Mouse (Mus musculus) midbrain, embryonic 12.5 days (tissue): ENCODE measurements around the gene Ccl22. TPM values are rescaled to one million over a fixed set of nuclear protein-coding genes. Genes with fewer than 3 reads are reported as not detected.

Experiments
- polyA plus RNA-seq: library from polyadenylated mRNA; unstranded; fragments of >200 nt; fragmentation: Nextera tagmentation; extraction: Ambion mirVana; gene quantifications from 2 replicates; pipeline ENCODE4 v1.2.1, GENCODE M21; 2016

The Ccl22 gene
- polyA plus RNA-seq, 1 experiment from 2014 or later, result not detected

Other genes with a start within 250 kb of the Ccl22 start
- 9.9 and 10.0 TPM in 2 replicates for gene Cpne2, start 212.6 kb upstream of the Ccl22 start, polyA plus RNA-seq
- 55.0 and 57.7 TPM in 2 replicates for gene Rspry1, start 143.7 kb upstream of the Ccl22 start, polyA plus RNA-seq
- gene Fam192a, start 143.6 kb upstream of the Ccl22 start, polyA plus RNA-seq, result 97.4 and 105 TPM in 2 replicates
- 238 and 247 TPM in 2 replicates for gene Arl2bp, start 79.0 kb upstream of the Ccl22 start, polyA plus RNA-seq
- 0.34 and 0.38 TPM in 2 replicates for gene Pllp, start 49.3 kb upstream of the Ccl22 start, polyA plus RNA-seq
- 8.2 and 11.3 TPM in 2 replicates for gene Cx3cl1, start 26.4 kb downstream of the Ccl22 start, polyA plus RNA-seq
- gene Ccl17, start 64.9 kb downstream of the Ccl22 start, polyA plus RNA-seq, result not detected in 2 replicates
- gene Coq9, start 92.7 kb downstream of the Ccl22 start, polyA plus RNA-seq, result 53.4 and 54.4 TPM in 2 replicates
- gene Ciapin1, start 92.8 kb downstream of the Ccl22 start, polyA plus RNA-seq, result 182 and 192 TPM in 2 replicates
- 136 and 140 TPM in 2 replicates for gene Polr2c, start 111.9 kb downstream of the Ccl22 start, polyA plus RNA-seq
- 24.8 and 26.6 TPM in 2 replicates for gene Dok4, start 130.7 kb downstream of the Ccl22 start, polyA plus RNA-seq
- 16.3 and 18.1 TPM in 2 replicates for gene Ccdc102a, start 172.5 kb downstream of the Ccl22 start, polyA plus RNA-seq
- gene Adgrg5, start 178.1 kb downstream of the Ccl22 start, polyA plus RNA-seq, result 0.09 and 0.10 TPM in 2 replicates
- gene Adgrg1, start 229.2 kb downstream of the Ccl22 start, polyA plus RNA-seq, result 193 and 210 TPM in 2 replicates